Mouse (Mus musculus): ENCODE measurements around the gene Nfkbiz. TPM values are rescaled to one million over a fixed set of nuclear protein-coding genes. Genes with fewer than 3 reads are reported as not detected.

The Nfkbiz gene
- total and polyA plus RNA-seq, 2 experiments from 2014 or later: 1.7 to 6.8 TPM

GRCm38 (mm10) chr16:55832040-55832439 lies 6.7 kb downstream of the Nfkbiz start:
- Histone ChIP-seq H3K4me1 (ENCODE audit: control insufficient read depth, insufficient read depth) (no peaks in the 10 kb centered on the region), H3K4me2 (ENCODE audit: low read depth, low read length) (no peak overlapping the region), H3K4me3 (ENCODE audit: low read depth, low read length) (no peak overlapping the region), H3K27me3 (ENCODE audit: control insufficient read depth, insufficient read depth, low read length) (no peaks in the 10 kb centered on the region), H3K27ac (ENCODE audit: low read depth) (no peak overlapping the region), H3K36me3 (replicated peaks; ENCODE audit: control insufficient read depth, insufficient read depth, low read length) (0 out of 2 replicates have a peak, but pooled peaks cover 4% of the 10 kb centered on the region), H3K9ac (replicated peaks; ENCODE audit: low read depth, low read length) (no peak overlapping the region), H3K9me3 (replicated peaks; ENCODE audit: control insufficient read depth, low read length) (no peaks in the 10 kb centered on the region)
- no peak for ATAC-seq (ENCODE audit: insufficient read depth, low read depth)
- TF ChIP-seq EP300 (IDR thresholded peaks at IDR 0.05; ENCODE audit: low read depth) (no peak), CTCF (IDR thresholded peaks at IDR 0.05; ENCODE audit: low read depth) (no peak)
- no peak for DNase-seq (ENCODE audit: low spot score)
- WGBS: 81% methylated on average over 6 of the region's 6 CpGs

DNA sequence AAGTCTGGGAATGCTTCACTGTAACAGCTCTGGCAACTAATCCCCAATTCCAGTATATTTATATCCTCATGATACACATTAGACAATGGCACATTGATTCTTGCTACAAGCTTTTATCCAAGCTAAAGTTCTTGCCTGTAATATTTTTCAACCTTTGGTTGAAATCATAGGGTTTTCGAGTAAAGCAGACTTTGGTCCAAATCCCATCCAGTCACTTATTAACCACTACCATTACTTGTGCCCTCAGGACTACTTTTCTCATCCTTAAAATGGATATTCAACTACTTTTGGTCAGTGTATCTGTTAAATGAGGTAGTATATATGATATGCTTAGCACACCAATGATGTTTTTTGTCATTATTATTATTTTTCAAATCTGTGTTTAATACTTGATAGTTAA lies 7.2 kb downstream of the Nfkbiz start:
- H3K27ac ChIP-seq (ENCODE audit: low read depth): no peak overlapping the region
- no peak for TF ChIP-seq CTCF (IDR thresholded peaks at IDR 0.05; ENCODE audit: low read depth)
- no peak for TF ChIP-seq EP300 (IDR thresholded peaks at IDR 0.05; ENCODE audit: low read depth)
- H3K4me2 ChIP-seq (ENCODE audit: low read depth, low read length): no peak overlapping the region
- WGBS: 89% methylated on average over 1 of the region's 1 CpGs
- H3K36me3 ChIP-seq (replicated peaks; ENCODE audit: control insufficient read depth, insufficient read depth, low read length): 0 out of 2 replicates have a peak, but pooled peaks cover 4% of the 10 kb centered on the region
- ATAC-seq (ENCODE audit: insufficient read depth, low read depth): no peak
- H3K4me3 ChIP-seq (ENCODE audit: low read depth, low read length): no peak overlapping the region
- no peaks in the 10 kb centered on the region for H3K9me3 ChIP-seq (replicated peaks; ENCODE audit: control insufficient read depth, low read length)
- DNase-seq (ENCODE audit: low spot score): no peak
- H3K27me3 ChIP-seq (ENCODE audit: control insufficient read depth, insufficient read depth, low read length): no peaks in the 10 kb centered on the region
- no peak overlapping the region for H3K9ac ChIP-seq (replicated peaks; ENCODE audit: low read depth, low read length)
- H3K4me1 ChIP-seq (ENCODE audit: control insufficient read depth, insufficient read depth): no peaks in the 10 kb centered on the region

- no peak overlapping the region for H3K4me3 ChIP-seq (ENCODE audit: low read depth, low read length)
- H3K4me1 ChIP-seq (ENCODE audit: control insufficient read depth, insufficient read depth): no peaks in the 10 kb centered on the region
- H3K27ac ChIP-seq (ENCODE audit: low read depth): no peak overlapping the region
- ATAC-seq (ENCODE audit: insufficient read depth, low read depth) (no peak), DNase-seq (ENCODE audit: low spot score) (no peak)
- WGBS: 73% methylated on average over 11 of the region's 11 CpGs
- no peak overlapping the region for H3K9ac ChIP-seq (replicated peaks; ENCODE audit: low read depth, low read length)
- no peak overlapping the region for H3K4me2 ChIP-seq (ENCODE audit: low read depth, low read length)
- TF ChIP-seq EP300 (IDR thresholded peaks at IDR 0.05; ENCODE audit: low read depth) (no peak), CTCF (IDR thresholded peaks at IDR 0.05; ENCODE audit: low read depth) (no peak)
- H3K27me3 ChIP-seq (ENCODE audit: control insufficient read depth, insufficient read depth, low read length): no peaks in the 10 kb centered on the region
- no peaks in the 10 kb centered on the region for H3K36me3 ChIP-seq (replicated peaks; ENCODE audit: control insufficient read depth, insufficient read depth, low read length)
- no peaks in the 10 kb centered on the region for H3K9me3 ChIP-seq (replicated peaks; ENCODE audit: control insufficient read depth, low read length)
These were observed 15.1 kb downstream of the Nfkbiz start for GRCm38 (mm10) chr16:55823398-55824155.

DNA sequence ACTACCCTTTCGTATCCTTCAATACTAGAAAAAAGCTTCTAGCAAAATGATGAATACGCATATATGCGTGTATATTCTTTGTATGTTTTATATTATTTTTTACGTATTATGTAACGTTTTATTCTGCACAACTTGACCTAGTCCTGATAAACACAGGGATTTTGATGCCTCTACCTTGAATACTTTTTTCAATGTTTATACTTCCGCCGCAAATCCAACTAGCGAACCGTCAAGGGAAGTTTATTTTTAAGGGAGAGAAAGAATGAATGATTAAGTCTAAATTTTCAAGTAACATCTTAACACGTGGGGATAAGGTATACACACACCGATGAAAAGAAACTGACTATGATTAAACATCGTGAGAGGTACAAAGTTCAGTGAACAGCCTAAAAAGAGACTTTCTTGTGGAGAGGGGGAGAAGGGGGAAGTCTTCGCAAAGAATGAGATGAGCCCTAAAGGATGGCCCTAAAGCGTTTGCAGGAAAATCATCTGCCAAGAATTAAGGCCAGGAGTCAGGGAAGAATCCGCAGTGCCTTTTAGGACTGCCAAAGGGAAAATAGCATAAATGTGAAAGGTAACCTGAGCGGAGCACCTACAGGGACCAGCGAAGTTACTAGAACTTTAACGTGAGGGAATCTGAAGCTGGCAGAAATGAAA lies 15.8 kb downstream of the Nfkbiz start:
- Histone ChIP-seq H3K4me2 (ENCODE audit: low read depth, low read length) (peak overlapping the region; percentile 87), H3K36me3 (replicated peaks; ENCODE audit: control insufficient read depth, insufficient read depth, low read length) (peaks cover 6% of the 10 kb centered on the region), H3K9ac (replicated peaks; ENCODE audit: low read depth, low read length) (no peak overlapping the region), H3K27me3 (ENCODE audit: control insufficient read depth, insufficient read depth, low read length) (no peaks in the 10 kb centered on the region), H3K4me1 (ENCODE audit: control insufficient read depth, insufficient read depth) (no peaks in the 10 kb centered on the region), H3K27ac (ENCODE audit: low read depth) (0 out of 2 replicates have a peak overlapping the region, but pooled peaks have one; percentile 89), H3K4me3 (ENCODE audit: low read depth, low read length) (peak overlapping the region; percentile 95), H3K9me3 (replicated peaks; ENCODE audit: control insufficient read depth, low read length) (no peaks in the 10 kb centered on the region)
- DNase-seq (ENCODE audit: low spot score): no peak
- 55% methylated on average over 18 of the region's 18 CpGs for WGBS
- TF ChIP-seq EP300 (IDR thresholded peaks at IDR 0.05; ENCODE audit: low read depth) (no peak), CTCF (IDR thresholded peaks at IDR 0.05; ENCODE audit: low read depth) (no peak)
- ATAC-seq (ENCODE audit: insufficient read depth, low read depth): no peak

DNA sequence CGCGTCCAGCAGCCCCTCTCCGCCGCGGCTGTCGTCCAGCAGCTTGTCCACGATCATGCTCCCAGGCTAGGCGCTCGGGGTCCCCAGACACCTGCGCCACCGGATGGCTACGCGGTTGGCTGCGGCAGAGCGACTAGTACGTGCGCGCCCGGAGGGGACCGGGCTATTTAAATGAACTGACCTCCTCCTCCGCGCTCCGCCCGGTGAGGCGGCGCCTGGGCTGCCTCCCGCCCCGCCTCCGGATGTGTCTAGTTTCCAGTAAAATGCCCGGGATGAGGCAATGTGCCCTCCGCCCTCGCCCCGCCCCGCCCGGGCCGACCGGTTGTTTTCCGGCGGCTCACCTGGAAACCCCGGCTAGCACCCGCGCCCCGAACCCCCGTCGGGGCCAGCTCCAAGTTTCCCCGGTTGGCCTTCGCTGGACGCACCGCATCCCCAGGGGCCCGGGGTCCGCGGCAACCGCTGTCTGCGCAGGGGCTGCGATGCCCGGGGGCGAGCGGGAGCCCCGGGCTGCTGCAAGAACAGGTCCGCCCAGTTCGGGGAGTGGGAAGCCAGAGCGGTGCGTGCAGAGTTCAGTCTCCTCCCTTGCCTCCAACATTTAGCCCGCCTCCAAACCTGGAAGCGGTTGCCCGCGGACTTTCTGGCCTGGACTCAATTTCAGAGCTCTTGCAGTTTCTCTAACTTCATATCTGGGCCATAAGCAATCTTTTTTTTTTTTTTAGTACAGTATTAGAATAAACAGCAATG lies 16.5 kb downstream of the Nfkbiz start:
- Histone ChIP-seq H3K27me3 (ENCODE audit: control insufficient read depth, insufficient read depth, low read length) (no peaks in the 10 kb centered on the region), H3K27ac (ENCODE audit: low read depth) (peak overlapping the region; percentile 89), H3K4me2 (ENCODE audit: low read depth, low read length) (peak overlapping the region; percentile 87), H3K4me3 (ENCODE audit: low read depth, low read length) (peak overlapping the region; percentile 95), H3K4me1 (ENCODE audit: control insufficient read depth, insufficient read depth) (no peaks in the 10 kb centered on the region), H3K36me3 (replicated peaks; ENCODE audit: control insufficient read depth, insufficient read depth, low read length) (peaks cover 10% of the 10 kb centered on the region), H3K9me3 (replicated peaks; ENCODE audit: control insufficient read depth, low read length) (no peaks in the 10 kb centered on the region), H3K9ac (replicated peaks; ENCODE audit: low read depth, low read length) (peak overlapping the region; percentile 83)
- ATAC-seq (ENCODE audit: insufficient read depth, low read depth) (peak; percentile 97), DNase-seq (ENCODE audit: low spot score) (peak; percentile 91)
- WGBS: under 1% methylated on average over 65 of the region's 67 CpGs
- TF ChIP-seq CTCF (IDR thresholded peaks at IDR 0.05; ENCODE audit: low read depth): no peak
- TF ChIP-seq EP300 (IDR thresholded peaks at IDR 0.05; ENCODE audit: low read depth): no peak
